In the genomic region with DNA sequence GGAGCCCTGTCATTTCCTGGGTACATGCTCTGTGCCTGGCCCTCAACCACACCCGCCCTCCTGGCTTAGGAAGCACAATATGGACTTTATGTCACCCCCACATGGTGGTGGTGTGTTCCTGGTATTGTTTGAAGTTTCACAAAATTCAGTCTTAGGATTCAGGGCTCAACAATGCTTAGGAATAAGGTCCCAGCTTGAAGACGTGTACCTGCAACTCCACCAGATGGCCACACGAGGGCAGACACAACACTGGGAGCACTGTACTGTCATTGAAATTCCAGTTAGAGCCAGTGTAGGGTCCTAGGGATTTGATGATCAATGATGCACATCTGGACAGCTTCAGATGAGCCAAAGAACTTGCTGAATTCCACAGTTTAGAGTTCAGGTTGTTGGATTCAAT, we compare ENCODE assay signal across 8 mouse cellular contexts. TPM values are rescaled to one million over a fixed set of nuclear protein-coding genes. Genes with fewer than 3 reads are reported as not detected.
DNase-seq lines count a peak whose midpoint lies in the region; ATAC-seq and TF ChIP-seq lines count a peak whose summit lies in the region.

No protein-coding gene starts in this region.

- H3K27me3 ChIP-seq in small intestine, adult 2 months (ENCODE audit: control insufficient read depth, insufficient read depth, low read length), result no peaks in the 10 kb centered on the region

- H3K36me3 ChIP-seq in small intestine, adult 2 months (ENCODE audit: control insufficient read depth, insufficient read depth, low read length), result no peaks in the 10 kb centered on the region

- no peak overlapping the region for H3K4me3 ChIP-seq in small intestine, adult 2 months (ENCODE audit: low read depth, low read length)

- WGBS in small intestine, adult 2 months, result 16% methylated on average over 3 of the region's 3 CpGs

- TF ChIP-seq CTCF in small intestine, adult 2 months (IDR thresholded peaks at IDR 0.05; ENCODE audit: extremely low read depth, insufficient read length, insufficient replicate concordance, low read depth, low read length), result peak; percentile 61; the same call in 1 of the 2 replicates

- H3K4me1 ChIP-seq in small intestine, adult 2 months (ENCODE audit: control insufficient read depth, insufficient read depth, insufficient read length, low read length), result no peaks in the 10 kb centered on the region

- no peak for TF ChIP-seq POLR2A in small intestine, adult 2 months (IDR thresholded peaks at IDR 0.05; ENCODE audit: low read depth, low read length)

- DNase-seq in left cerebral cortex, adult 18-20 months (ENCODE audit: low spot score in 2 of 2), result peak; percentile 65 to 69
- no peak for DNase-seq in left cerebral cortex, adult 11 months (ENCODE audit: low spot score)
- DNase-seq in adrenal gland, postnatal 14 days, result peak; percentile 43
- DNase-seq in embryo, embryonic 9.5 days (ENCODE audit: extremely low spot score), result peak; percentile 20
- no peak for DNase-seq in ovary, postnatal 10 days (ENCODE audit: low spot score)

- ATAC-seq in inflammation-experienced regulatory T-cells, adult 6 months, result peak; percentile 46
- 0 out of 2 replicates have a peak, but pooled peaks have one; percentile 37 for ATAC-seq in megakaryocyte progenitor cell, adult 5-6 weeks (replicated peaks; ENCODE audit: poor library complexity)

- no peak overlapping the region for H3K27ac ChIP-seq in small intestine, adult 2 months (ENCODE audit: insufficient read depth, low read depth, low read length)

RNA-seq across cellular contexts. Expression of gene Evc, which starts 47.5 kb away (rescaled TPM):
- 10 to 100 TPM in 1 of 2 experiments, 1 to 10 TPM in 1; 9.5 to 10.7 TPM for total RNA-seq in left cerebral cortex, adult 18-20 months (2021)
- 9.2 and 11.3 TPM in 2 replicates for total RNA-seq in adrenal gland, postnatal 14 days (2021)
- polyA plus RNA-seq in inflammation-experienced regulatory T-cells, adult 6 months (2017; shearing (Covaris generic)), result not detected
- not detected in 2 replicates for total RNA-seq in megakaryocyte progenitor cell, adult 5-6 weeks (2015)
- not detected in 2 replicates for total RNA-seq in megakaryocyte progenitor cell, adult 5-6 weeks (2017)
- polyA plus RNA-seq in small intestine, adult 2 months (2012; rRNA removed), result 2.3 and 3.5 TPM in 2 replicates

RNA-seq across cellular contexts. Expression of gene Crmp1, which starts 47.5 kb away (rescaled TPM):
- total RNA-seq in left cerebral cortex, adult 18-20 months (2021), result 100 to 1,000 TPM; 164 to 181 TPM
- 7.0 and 12.1 TPM in 2 replicates for total RNA-seq in adrenal gland, postnatal 14 days (2021)
- polyA plus RNA-seq in inflammation-experienced regulatory T-cells, adult 6 months (2017; shearing (Covaris generic)), result 10 to 100 TPM in 2 of 3 experiments, 1 to 10 TPM in 1; 9.3 to 31.3 (median 12.3) TPM
- not detected in 2 replicates for total RNA-seq in megakaryocyte progenitor cell, adult 5-6 weeks (2015)
- total RNA-seq in megakaryocyte progenitor cell, adult 5-6 weeks (2017), result not detected in 2 replicates
- polyA plus RNA-seq in small intestine, adult 2 months (2012; rRNA removed), result 0.79 and 1.1 TPM in 2 replicates

RNA-seq across cellular contexts. Expression of gene Evc2, which starts 49.1 kb away (rescaled TPM):
- total RNA-seq in left cerebral cortex, adult 18-20 months (2021), result 10 to 100 TPM; 15.8 to 17.5 TPM
- total RNA-seq in adrenal gland, postnatal 14 days (2021), result 12.7 and 14.8 TPM in 2 replicates
- not detected for polyA plus RNA-seq in inflammation-experienced regulatory T-cells, adult 6 months (2017; shearing (Covaris generic))
- 0.59 TPM in 1 of 2 replicates, not detected in the other for total RNA-seq in megakaryocyte progenitor cell, adult 5-6 weeks (2015)
- 0.10 TPM in 1 of 2 replicates, not detected in the other for total RNA-seq in megakaryocyte progenitor cell, adult 5-6 weeks (2017)
- polyA plus RNA-seq in small intestine, adult 2 months (2012; rRNA removed), result 2.7 and 4.6 TPM in 2 replicates

Comparison
In these comparisons a context has a peak if more than half of its experiments do, and no peak if none do; other contexts are left out.
1. DNase-seq: peak in left cerebral cortex, adult 18-20 months (2 of 2), adrenal gland, postnatal 14 days (single experiment) and embryo, embryonic 9.5 days (single experiment); none in left cerebral cortex, adult 11 months (single experiment) and ovary, postnatal 10 days (single experiment).
2. RNA of gene Evc, which starts 47.5 kb away (total RNA-seq): 9.5 to 10.7 TPM in left cerebral cortex, adult 18-20 months and 9.2 to 11.3 TPM in adrenal gland, postnatal 14 days; not detected in megakaryocyte progenitor cell, adult 5-6 weeks; every median in the first group is over 10 times any median in the second.
3. RNA of gene Crmp1, which starts 47.5 kb away (total RNA-seq): 164 to 181 TPM in left cerebral cortex, adult 18-20 months; 7.0 to 12.1 TPM in adrenal gland, postnatal 14 days and not detected in megakaryocyte progenitor cell, adult 5-6 weeks; every median in the first group is over 10 times any median in the second.